Mouse (Mus musculus) hindbrain, embryonic 16.5 days (tissue): ENCODE measurements around the gene Vps39. TPM values are rescaled to one million over a fixed set of nuclear protein-coding genes. Genes with fewer than 3 reads are reported as not detected.

Experiments
- ATAC-seq: fragments of 200-750 bp; cut with Nextera tagmentation; 2 replicates; pipeline ENCODE4 v1.8.0; 2017; ENCODE audit warnings: moderate TSS enrichment, moderate library complexity
- H3K27ac ChIP-seq: fragments of 300-500 bp; sonication (generic); 2 replicates; pipeline ENCODE4 v1.5.1; 2014; ENCODE audit warnings: low read depth, mild to moderate bottlenecking, control low read depth, low read length, moderate library complexity
- H3K27me3 ChIP-seq: fragments of 300-500 bp; sonication (generic); replicated peaks from 2 replicates; pipeline ENCODE4 v1.6.1; 2014; ENCODE audit warnings: low read length; ENCODE audit not compliant: control insufficient read depth, insufficient read depth
- H3K36me3 ChIP-seq: fragments of 300-500 bp; sonication (generic); 2 replicates; pipeline ENCODE4 v1.6.1; 2014; ENCODE audit warnings: mild to moderate bottlenecking, low read length, moderate library complexity, mixed read lengths; ENCODE audit not compliant: control insufficient read depth, insufficient read depth
- H3K4me1 ChIP-seq: fragments of 300-500 bp; sonication (generic); 2 replicates; pipeline ENCODE4 v1.6.1; 2014; ENCODE audit warnings: low read depth, low read length; ENCODE audit not compliant: control insufficient read depth, insufficient read depth
- H3K4me2 ChIP-seq: fragments of 300-500 bp; sonication (generic); 2 replicates; pipeline ENCODE4 v1.6.1; 2014; ENCODE audit warnings: mild to moderate bottlenecking, low read length, control low read depth, moderate library complexity
- H3K4me3 ChIP-seq: fragments of 300-500 bp; sonication (generic); 2 replicates; pipeline ENCODE4 v1.5.1; 2014; ENCODE audit warnings: mild to moderate bottlenecking, low read length, control low read depth, moderate library complexity
- H3K9ac ChIP-seq: fragments of 300-500 bp; sonication (generic); 2 replicates; pipeline ENCODE4 v1.6.1; 2014; ENCODE audit warnings: low read depth, mild to moderate bottlenecking, control low read depth, low read length, moderate library complexity
- H3K9me3 ChIP-seq: fragments of 300-500 bp; sonication (generic); 2 replicates; pipeline ENCODE4 v1.6.1; 2014; ENCODE audit warnings: mild to moderate bottlenecking, low read length, moderate library complexity; ENCODE audit not compliant: control insufficient read depth
- WGBS: fragments of 180-500 bp; shearing (Covaris S2); extraction: QIAGEN DNeasy Blood & Tissue Kit; methylation state at CpG from one replicate; pipeline ENCODE4 v1.1.7; 2014; 5-methylcytosine and 5-hydroxymethylcytosine counted together
- polyA plus RNA-seq: library from polyadenylated mRNA; unstranded; fragments of >200 nt; fragmentation: Nextera tagmentation; extraction: Ambion mirVana; gene quantifications from 2 replicates; pipeline ENCODE4 v1.2.1, GENCODE M21; 2015

Vps39 gene
- polyA plus RNA-seq, 1 experiment from 2014 or later = 43.0 TPM

DNA sequence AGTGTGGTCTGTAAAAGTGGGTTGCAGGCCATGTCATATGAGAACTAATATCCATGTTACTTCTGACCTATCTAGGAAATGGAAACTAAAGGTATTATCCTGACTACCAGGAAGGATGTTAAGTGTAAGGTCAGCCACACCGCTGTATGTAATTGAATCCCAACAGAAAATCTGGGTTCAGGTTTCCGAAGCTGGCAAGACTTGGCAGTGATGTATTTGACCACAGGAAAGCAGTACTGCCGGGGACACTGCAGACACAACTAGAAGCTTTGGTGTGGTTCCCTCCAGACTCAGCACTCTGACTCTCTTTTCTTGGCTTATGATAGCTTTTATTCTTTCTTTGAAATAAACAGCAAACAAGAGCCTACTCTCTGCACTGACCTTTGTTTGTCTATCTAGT, 13.6 kb upstream of the Vps39 start:
- Histone ChIP-seq H3K4me1 (no peaks in the 10 kb centered on the region), H3K27ac (no peak overlapping the region), H3K9ac (no peak overlapping the region), H3K36me3 (peaks cover 31% of the 10 kb centered on the region), H3K4me3 (no peak overlapping the region), H3K9me3 (no peaks in the 10 kb centered on the region), H3K4me2 (no peak overlapping the region), H3K27me3 (no peaks in the 10 kb centered on the region)
- WGBS = 97% methylated on average over 3 of the region's 3 CpGs
- ATAC-seq = no peak

DNA sequence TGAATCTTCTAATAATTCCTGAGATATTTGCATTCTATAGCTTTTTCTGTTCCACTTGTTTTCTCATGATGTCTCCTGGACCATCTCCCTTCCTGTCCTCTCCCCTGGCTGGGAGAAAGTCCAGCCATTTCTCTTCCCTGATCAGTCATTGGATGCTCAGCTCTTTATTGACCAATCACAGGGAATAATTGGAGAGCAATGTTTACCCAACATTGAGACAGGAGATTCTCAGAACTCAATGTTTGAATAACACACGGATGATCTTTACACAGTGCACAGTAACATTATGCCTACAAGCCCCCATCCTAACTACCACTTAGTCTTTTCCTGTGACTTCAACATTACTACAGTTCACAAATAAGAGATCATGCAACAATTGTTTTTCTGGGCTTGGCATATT, 7.5 kb upstream of the Vps39 start:
- no peaks in the 10 kb centered on the region for H3K27me3 ChIP-seq
- no peak for ATAC-seq
- H3K9me3 ChIP-seq = no peaks in the 10 kb centered on the region
- H3K4me2 ChIP-seq = no peak overlapping the region
- no peak overlapping the region for H3K9ac ChIP-seq
- H3K27ac ChIP-seq = no peak overlapping the region
- H3K4me3 ChIP-seq = no peak overlapping the region
- WGBS = 86% methylated on average over 1 of the region's 1 CpGs
- no peaks in the 10 kb centered on the region for H3K4me1 ChIP-seq
- peaks cover 33% of the 10 kb centered on the region for H3K36me3 ChIP-seq

DNA sequence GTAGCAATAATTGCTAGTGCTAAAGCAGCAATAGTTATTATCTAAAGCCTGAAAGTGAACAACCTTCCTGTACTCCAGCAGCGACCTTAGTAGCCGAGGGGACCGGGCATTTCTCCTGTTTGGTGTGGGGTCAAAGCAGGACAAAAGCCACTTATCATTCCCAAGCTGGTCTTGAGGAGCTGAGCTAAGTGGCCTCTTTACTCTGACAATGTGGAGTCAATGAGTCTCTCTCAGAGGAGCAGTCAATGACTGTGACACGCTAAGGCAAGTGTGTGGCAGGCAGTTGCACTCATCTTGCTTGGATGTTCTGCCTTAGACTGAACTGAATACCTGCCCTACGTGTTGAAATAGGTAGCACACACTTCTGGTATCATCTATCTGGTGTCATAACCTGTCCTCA, 1.6 kb downstream of the Vps39 start:
- H3K27ac ChIP-seq = no peak overlapping the region
- H3K9ac ChIP-seq = no peak overlapping the region
- no peak overlapping the region for H3K4me3 ChIP-seq
- no peak for ATAC-seq
- peaks cover 24% of the 10 kb centered on the region for H3K36me3 ChIP-seq
- H3K4me2 ChIP-seq = no peak overlapping the region; the same call in 1 of the 2 replicates
- 88% methylated on average over 5 of the region's 5 CpGs for WGBS
- H3K27me3 ChIP-seq = no peaks in the 10 kb centered on the region
- H3K9me3 ChIP-seq = no peaks in the 10 kb centered on the region
- H3K4me1 ChIP-seq = peaks cover 13% of the 10 kb centered on the region

DNA sequence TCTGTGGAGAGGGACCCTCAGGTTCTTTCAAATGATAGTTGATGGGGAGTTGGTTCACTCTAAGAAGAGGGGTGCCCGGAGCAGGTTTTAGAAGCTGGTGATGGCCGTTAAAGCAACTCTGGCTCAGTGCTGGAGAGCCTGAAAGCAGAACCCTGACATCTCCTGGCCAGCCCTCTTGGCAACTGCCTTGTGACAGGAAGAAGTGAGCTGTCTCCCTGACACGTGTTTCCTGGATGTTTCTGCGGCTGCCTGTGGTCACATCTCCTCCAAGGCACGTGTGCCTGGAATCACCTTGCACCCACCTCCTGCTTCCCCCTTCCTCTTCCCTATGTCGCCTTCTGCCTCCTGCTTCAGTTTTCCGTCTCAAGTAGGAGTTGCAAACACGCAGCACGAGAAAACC, 4.8 kb downstream of the Vps39 start:
- no peak overlapping the region for H3K9ac ChIP-seq
- H3K4me1 ChIP-seq = peaks cover 13% of the 10 kb centered on the region
- no peak for ATAC-seq
- H3K27me3 ChIP-seq = no peaks in the 10 kb centered on the region
- no peaks in the 10 kb centered on the region for H3K9me3 ChIP-seq
- no peak overlapping the region for H3K27ac ChIP-seq
- WGBS = 86% methylated on average over 9 of the region's 9 CpGs
- no peak overlapping the region for H3K4me3 ChIP-seq
- H3K36me3 ChIP-seq = peaks cover 31% of the 10 kb centered on the region
- no peak overlapping the region for H3K4me2 ChIP-seq

DNA sequence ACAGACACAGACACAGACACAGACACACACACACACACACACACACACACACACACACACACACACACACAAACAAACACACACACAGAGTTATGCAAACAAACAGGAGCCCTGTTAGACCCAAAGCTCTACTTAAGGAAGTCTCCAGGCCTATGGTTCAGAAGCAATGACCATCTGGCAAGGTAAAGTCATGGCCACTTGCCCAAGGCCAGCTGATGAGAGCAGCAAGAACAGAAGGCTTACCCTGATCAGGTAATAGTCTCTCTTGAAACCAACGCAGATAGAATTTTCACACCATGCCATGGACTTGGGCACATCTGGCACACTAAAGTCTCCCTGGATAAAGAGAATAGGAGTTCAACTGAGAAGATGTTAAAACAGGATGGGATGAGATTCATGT, 11.2 kb downstream of the Vps39 start:
- Histone ChIP-seq H3K4me1 (no peaks in the 10 kb centered on the region), H3K4me3 (no peak overlapping the region), H3K9ac (no peak overlapping the region), H3K36me3 (peaks cover 39% of the 10 kb centered on the region), H3K9me3 (no peaks in the 10 kb centered on the region), H3K4me2 (no peak overlapping the region), H3K27ac (no peak overlapping the region), H3K27me3 (no peaks in the 10 kb centered on the region)
- ATAC-seq = no peak
- WGBS = 96% methylated on average over 1 of the region's 1 CpGs

DNA sequence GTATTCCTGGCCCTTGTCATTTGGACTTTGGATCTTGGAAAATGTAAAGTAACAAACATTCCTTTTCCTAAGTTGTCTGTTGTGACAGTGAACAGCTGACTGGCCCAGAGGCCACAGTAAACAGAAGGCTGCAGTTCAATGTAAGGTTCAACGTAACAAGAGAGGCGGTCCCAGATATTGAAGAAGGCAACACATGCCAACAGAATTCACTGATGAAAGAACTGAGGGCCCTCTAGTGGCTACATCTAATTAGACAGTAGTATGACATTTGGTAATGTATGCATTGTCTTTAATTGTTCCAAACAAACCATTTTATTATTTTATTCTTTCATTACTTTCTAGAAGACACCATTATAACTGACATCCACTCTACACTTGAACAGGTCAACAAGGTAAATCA, 15.1 kb downstream of the Vps39 start:
- 75% methylated on average over 2 of the region's 2 CpGs for WGBS
- Histone ChIP-seq H3K36me3 (peaks cover 27% of the 10 kb centered on the region), H3K4me1 (no peaks in the 10 kb centered on the region), H3K4me2 (no peak overlapping the region), H3K9me3 (no peaks in the 10 kb centered on the region), H3K27ac (no peak overlapping the region), H3K4me3 (no peak overlapping the region), H3K27me3 (no peaks in the 10 kb centered on the region), H3K9ac (no peak overlapping the region)
- no peak for ATAC-seq

DNA sequence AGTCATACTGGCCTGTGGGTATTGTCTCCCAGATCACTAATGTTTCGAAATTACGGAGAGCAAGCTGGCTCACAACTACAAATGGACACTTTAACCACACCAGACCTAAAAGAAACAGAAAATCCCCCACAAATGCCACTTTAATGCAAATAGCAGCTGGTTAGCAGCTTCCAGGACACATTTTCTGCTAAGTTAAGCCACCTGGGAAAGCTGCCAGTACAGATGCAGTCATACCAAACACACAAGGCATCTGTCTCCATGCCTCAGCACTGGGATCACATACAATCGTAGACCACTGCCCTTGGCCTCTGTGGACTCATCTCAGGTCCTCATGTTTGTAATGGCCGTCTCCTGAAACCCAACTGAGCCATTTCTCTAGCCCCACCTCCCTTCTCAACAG, 21.4 kb downstream of the Vps39 start:
- Histone ChIP-seq H3K27ac (no peak overlapping the region), H3K9me3 (no peaks in the 10 kb centered on the region), H3K9ac (no peak overlapping the region), H3K36me3 (peaks cover 29% of the 10 kb centered on the region), H3K27me3 (no peaks in the 10 kb centered on the region), H3K4me1 (no peaks in the 10 kb centered on the region), H3K4me2 (no peak overlapping the region), H3K4me3 (no peak overlapping the region)
- 86% methylated on average over 4 of the region's 4 CpGs for WGBS
- no peak for ATAC-seq

DNA sequence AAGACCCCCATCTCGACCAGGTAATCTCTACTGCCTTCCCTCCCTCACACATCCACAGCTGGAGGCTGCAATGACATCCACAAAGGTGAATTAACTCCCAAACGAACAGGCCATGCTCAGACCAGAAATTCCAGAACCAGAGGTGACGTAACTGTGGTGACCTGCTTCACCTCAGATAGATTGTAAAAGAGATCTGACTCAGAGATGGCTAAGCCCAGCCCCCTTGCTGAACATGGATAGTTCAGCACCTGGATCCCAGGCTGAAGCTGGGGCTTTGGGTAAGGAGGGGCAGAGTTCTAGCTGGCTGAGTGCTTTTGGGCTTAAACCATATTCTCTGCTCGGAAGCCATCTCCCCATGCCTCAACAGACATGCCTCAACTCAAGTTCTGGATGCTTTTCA, 37.9 kb downstream of the Vps39 start:
- H3K4me2 ChIP-seq = no peak overlapping the region
- 75% methylated on average over 4 of the region's 4 CpGs for WGBS
- no peak overlapping the region for H3K4me3 ChIP-seq

DNA sequence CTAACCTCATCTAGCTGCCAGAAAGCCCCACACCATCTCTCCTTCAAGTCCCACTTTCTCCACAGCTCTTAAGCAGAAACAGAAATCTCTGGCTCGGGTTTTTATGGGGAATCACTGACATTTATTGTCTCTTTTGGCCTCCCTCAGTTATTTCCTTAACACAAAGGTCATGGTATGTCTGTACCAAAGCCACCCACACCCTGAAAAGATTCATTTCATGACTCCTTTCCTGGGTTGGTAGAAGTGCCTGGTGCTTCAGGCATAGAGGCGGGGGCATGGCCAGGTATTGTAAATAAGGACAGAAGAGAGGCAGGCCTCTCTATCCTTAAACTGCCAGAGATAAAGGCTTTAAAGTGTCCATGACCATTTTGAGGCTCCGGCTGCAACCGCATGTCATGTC, 38.5 kb downstream of the Vps39 start:
- Histone ChIP-seq H3K4me3 (no peak overlapping the region), H3K36me3 (peaks cover 24% of the 10 kb centered on the region), H3K9me3 (no peaks in the 10 kb centered on the region), H3K27me3 (no peaks in the 10 kb centered on the region), H3K9ac (no peak overlapping the region), H3K4me1 (no peaks in the 10 kb centered on the region), H3K27ac (no peak overlapping the region), H3K4me2 (no peak overlapping the region)
- ATAC-seq = no peak
- WGBS = 90% methylated on average over 4 of the region's 4 CpGs

More for the DNA sequence above, 37.9 kb downstream of the Vps39 start:
- Histone ChIP-seq H3K9ac (no peak overlapping the region), H3K9me3 (no peaks in the 10 kb centered on the region), H3K4me1 (no peaks in the 10 kb centered on the region), H3K36me3 (peaks cover 24% of the 10 kb centered on the region), H3K27ac (no peak overlapping the region), H3K27me3 (no peaks in the 10 kb centered on the region)
- ATAC-seq = no peak

DNA sequence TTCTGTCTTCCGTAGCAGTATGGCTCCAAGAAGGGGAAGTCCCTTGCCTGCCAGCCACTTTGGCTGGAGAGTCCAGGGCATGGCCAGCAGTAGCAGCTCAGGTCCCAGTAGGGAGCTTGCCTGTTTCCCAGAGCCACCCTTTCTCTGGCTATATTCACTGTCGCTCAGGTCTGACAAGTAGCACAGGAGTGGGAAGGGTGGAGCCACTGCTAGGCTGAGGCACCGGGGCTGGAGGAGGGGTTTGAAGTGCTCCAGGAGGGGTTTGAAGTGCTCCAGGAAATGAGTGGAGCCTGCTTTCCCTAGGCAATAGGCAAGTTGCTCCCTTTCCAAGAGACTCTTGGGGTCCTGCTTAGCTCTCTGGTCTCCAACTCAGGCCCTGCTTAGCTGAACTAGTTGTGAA, 39.0 kb downstream of the Vps39 start, which contains the start of gene Pla2g4f:
Pla2g4f (minus strand) TSS at position 190 of the 400 bp plus-strand sequence.
- no peaks in the 10 kb centered on the region for H3K4me1 ChIP-seq
- H3K9ac ChIP-seq = no peak within 1 kb of the TSS
- peaks cover 20% of the 10 kb centered on the region for H3K36me3 ChIP-seq
- no peak within 1 kb of the TSS for H3K27ac ChIP-seq
- H3K4me2 ChIP-seq = no peak within 1 kb of the TSS
- WGBS = 71% methylated on average over 3 of the region's 3 CpGs
- no peaks in the 10 kb centered on the region for H3K9me3 ChIP-seq
- H3K27me3 ChIP-seq = no peaks in the 10 kb centered on the region
- no peak for ATAC-seq
- no peak within 1 kb of the TSS for H3K4me3 ChIP-seq
